Mouse (Mus musculus): ENCODE results near the gene Capn11. TPM values are rescaled to one million over a fixed set of nuclear protein-coding genes. Genes with fewer than 3 reads are reported as not detected.
A peak's percentile ranks its signal among the peaks of the same experiment; 100 is the strongest.

Gene Capn11
- polyA plus RNA-seq, 1 experiment from 2014 or later = 0.85 TPM

- H3K27ac ChIP-seq (replicated peaks) = peak overlapping the region; percentile 57
- no peak for ATAC-seq (ENCODE audit: low read depth)
- peaks cover 4% of the 10 kb centered on the region for H3K4me1 ChIP-seq (replicated peaks)
- no peaks in the 10 kb centered on the region for H3K27me3 ChIP-seq
- H3K36me3 ChIP-seq = no peaks in the 10 kb centered on the region
- H3K9me3 ChIP-seq = no peaks in the 10 kb centered on the region
- H3K9ac ChIP-seq = no peak overlapping the region
- H3K4me3 ChIP-seq = no peak overlapping the region
- 31% methylated on average over 20 of the region's 20 CpGs for WGBS
- peak overlapping the region; percentile 33 for H3K4me2 ChIP-seq
These were observed 39.5 kb downstream of the Capn11 start for GRCm38 (mm10) chr17:45619386-45620256.

- peaks cover 4% of the 10 kb centered on the region for H3K4me1 ChIP-seq (replicated peaks)
- H3K4me3 ChIP-seq = no peak overlapping the region
- H3K27ac ChIP-seq (replicated peaks) = peak overlapping the region; percentile 57
- H3K27me3 ChIP-seq = no peaks in the 10 kb centered on the region
- H3K9ac ChIP-seq = no peak overlapping the region
- H3K9me3 ChIP-seq = no peaks in the 10 kb centered on the region
- no peaks in the 10 kb centered on the region for H3K36me3 ChIP-seq
- H3K4me2 ChIP-seq = peak overlapping the region; percentile 33
- ATAC-seq (ENCODE audit: low read depth) = no peak
- WGBS = 15% methylated on average over 8 of the region's 8 CpGs
These were observed 40.2 kb downstream of the Capn11 start for GRCm38 (mm10) chr17:45618941-45619385.

GRCm38 (mm10) chr17:45617655-45618054, 41.5 kb downstream of the Capn11 start:
- WGBS = 90% methylated on average over 6 of the region's 6 CpGs
- Histone ChIP-seq H3K9ac (no peak overlapping the region), H3K9me3 (no peaks in the 10 kb centered on the region), H3K36me3 (no peaks in the 10 kb centered on the region), H3K4me1 (replicated peaks) (peaks cover 4% of the 10 kb centered on the region), H3K4me3 (no peak overlapping the region), H3K27me3 (no peaks in the 10 kb centered on the region), H3K4me2 (no peak overlapping the region), H3K27ac (replicated peaks) (no peak overlapping the region)
- ATAC-seq (ENCODE audit: low read depth) = no peak

GRCm38 (mm10) chr17:45616679-45617078, 42.4 kb downstream of the Capn11 start:
- H3K27ac ChIP-seq (replicated peaks) = no peak overlapping the region
- no peak for ATAC-seq (ENCODE audit: low read depth)
- no peak overlapping the region for H3K9ac ChIP-seq
- H3K4me2 ChIP-seq = no peak overlapping the region
- no peaks in the 10 kb centered on the region for H3K36me3 ChIP-seq
- H3K4me3 ChIP-seq = no peak overlapping the region
- WGBS = 91% methylated on average over 3 of the region's 3 CpGs
- no peaks in the 10 kb centered on the region for H3K9me3 ChIP-seq
- peaks cover 4% of the 10 kb centered on the region for H3K4me1 ChIP-seq (replicated peaks)
- H3K27me3 ChIP-seq = no peaks in the 10 kb centered on the region

GRCm38 (mm10) chr17:45616046-45616650, 43.0 kb downstream of the Capn11 start:
- 57% methylated on average over 4 of the region's 4 CpGs for WGBS
- Histone ChIP-seq H3K4me2 (no peak overlapping the region), H3K9ac (no peak overlapping the region), H3K4me1 (replicated peaks) (peaks cover 4% of the 10 kb centered on the region), H3K27me3 (no peaks in the 10 kb centered on the region), H3K9me3 (no peaks in the 10 kb centered on the region), H3K27ac (replicated peaks) (no peak overlapping the region), H3K36me3 (no peaks in the 10 kb centered on the region), H3K4me3 (no peak overlapping the region)
- ATAC-seq (ENCODE audit: low read depth) = no peak

- no peak overlapping the region for H3K9ac ChIP-seq
- H3K27ac ChIP-seq (replicated peaks) = no peak overlapping the region
- ATAC-seq (ENCODE audit: low read depth) = no peak
- 85% methylated on average over 7 of the region's 7 CpGs for WGBS
- no peak overlapping the region for H3K4me2 ChIP-seq
- no peaks in the 10 kb centered on the region for H3K4me1 ChIP-seq (replicated peaks)
- H3K9me3 ChIP-seq = no peaks in the 10 kb centered on the region
- no peaks in the 10 kb centered on the region for H3K36me3 ChIP-seq
- H3K4me3 ChIP-seq = no peak overlapping the region
- no peaks in the 10 kb centered on the region for H3K27me3 ChIP-seq
These were observed 46.2 kb downstream of the Capn11 start for GRCm38 (mm10) chr17:45612921-45613320.

GRCm38 (mm10) chr17:45612008-45612407, 47.1 kb downstream of the Capn11 start:
- no peak for ATAC-seq (ENCODE audit: low read depth)
- WGBS = 82% methylated on average over 8 of the region's 8 CpGs

GRCm38 (mm10) chr17:45610144-45610866, 48.8 kb downstream of the Capn11 start:
- no peaks in the 10 kb centered on the region for H3K4me1 ChIP-seq (replicated peaks)
- H3K27me3 ChIP-seq = no peaks in the 10 kb centered on the region
- H3K4me2 ChIP-seq = no peak overlapping the region
- 46% methylated on average over 5 of the region's 5 CpGs for WGBS
- ATAC-seq (ENCODE audit: low read depth) = no peak
- H3K4me3 ChIP-seq = no peak overlapping the region
- H3K9me3 ChIP-seq = no peaks in the 10 kb centered on the region
- no peak overlapping the region for H3K27ac ChIP-seq (replicated peaks)
- no peak overlapping the region for H3K9ac ChIP-seq
- H3K36me3 ChIP-seq = no peaks in the 10 kb centered on the region

More at GRCm38 (mm10) chr17:45612008-45612407, 47.1 kb downstream of the Capn11 start:
- no peaks in the 10 kb centered on the region for H3K9me3 ChIP-seq
- no peak overlapping the region for H3K9ac ChIP-seq
- H3K4me2 ChIP-seq = no peak overlapping the region
- no peaks in the 10 kb centered on the region for H3K27me3 ChIP-seq
- no peaks in the 10 kb centered on the region for H3K4me1 ChIP-seq (replicated peaks)
- no peaks in the 10 kb centered on the region for H3K36me3 ChIP-seq
- H3K4me3 ChIP-seq = no peak overlapping the region
- H3K27ac ChIP-seq (replicated peaks) = no peak overlapping the region

- Histone ChIP-seq H3K9me3 (no peaks in the 10 kb centered on the region), H3K27ac (replicated peaks) (no peak overlapping the region), H3K4me1 (replicated peaks) (no peaks in the 10 kb centered on the region), H3K9ac (no peak overlapping the region), H3K4me2 (no peak overlapping the region), H3K36me3 (no peaks in the 10 kb centered on the region), H3K27me3 (no peaks in the 10 kb centered on the region), H3K4me3 (no peak overlapping the region)
- no peak for ATAC-seq (ENCODE audit: low read depth)
- 91% methylated on average over 4 of the region's 4 CpGs for WGBS
These were observed 50.7 kb downstream of the Capn11 start for GRCm38 (mm10) chr17:45608396-45608795.

GRCm38 (mm10) chr17:45606992-45607879, 51.9 kb downstream of the Capn11 start:
- Histone ChIP-seq H3K27ac (replicated peaks) (no peak overlapping the region), H3K4me2 (no peak overlapping the region), H3K36me3 (no peaks in the 10 kb centered on the region), H3K9me3 (no peaks in the 10 kb centered on the region), H3K9ac (no peak overlapping the region), H3K27me3 (peaks cover 2% of the 10 kb centered on the region; the same call in 1 of the 2 replicates), H3K4me3 (no peak overlapping the region), H3K4me1 (replicated peaks) (peaks cover under 1% of the 10 kb centered on the region; the same call in 1 of the 2 replicates)
- WGBS = 72% methylated on average over 15 of the region's 15 CpGs
- no peak for ATAC-seq (ENCODE audit: low read depth)

GRCm38 (mm10) chr17:45602984-45603383, 56.1 kb downstream of the Capn11 start:
- Histone ChIP-seq H3K27ac (replicated peaks) (no peak overlapping the region), H3K36me3 (no peaks in the 10 kb centered on the region), H3K4me2 (no peak overlapping the region), H3K9me3 (no peaks in the 10 kb centered on the region), H3K4me3 (no peak overlapping the region), H3K4me1 (replicated peaks) (peaks cover 23% of the 10 kb centered on the region), H3K9ac (no peak overlapping the region), H3K27me3 (peaks cover 28% of the 10 kb centered on the region)
- 77% methylated on average over 3 of the region's 3 CpGs for WGBS
- ATAC-seq (ENCODE audit: low read depth) = no peak

Measured in neural tube, embryonic 13.5 days (tissue).